Mouse (Mus musculus) WW6 (cell line): ENCODE results near the gene Cacnb3.

Experiments
- DNase-seq: peaks from one replicate; pipeline ENCODE4 v3.0.0-alpha.2; 2013; ENCODE audit warnings: low read depth, low spot score

Cacnb3 gene

GRCm38 (mm10) chr15:98675634-98676250, 45.1 kb downstream of the Cacnb3 start:
- DNase-seq, result no peak

GRCm38 (mm10) chr15:98676471-98676870, 45.8 kb downstream of the Cacnb3 start:
- no peak for DNase-seq

- DNase-seq, result peak; percentile 78
Observed at GRCm38 (mm10) chr15:98676940-98677728, 46.5 kb downstream of the Cacnb3 start, which contains the start of gene Rnd1. Rnd1 (minus strand) TSS chr15:98677461.

- DNase-seq, result no peak
Observed at GRCm38 (mm10) chr15:98677977-98678376, 47.3 kb downstream of the Cacnb3 start.

GRCm38 (mm10) chr15:98680660-98681059, 50.0 kb downstream of the Cacnb3 start:
- no peak for DNase-seq

- DNase-seq, result no peak
Observed at GRCm38 (mm10) chr15:98681633-98682032, 51.0 kb downstream of the Cacnb3 start.

GRCm38 (mm10) chr15:98683177-98683576, 52.5 kb downstream of the Cacnb3 start:
- no peak for DNase-seq

- DNase-seq, result no peak
Observed at GRCm38 (mm10) chr15:98683746-98684145, 53.1 kb downstream of the Cacnb3 start.

- DNase-seq, result no peak
Observed at GRCm38 (mm10) chr15:98685926-98686325, 55.3 kb downstream of the Cacnb3 start.

- DNase-seq, result no peak
Observed at GRCm38 (mm10) chr15:98689682-98690081, 59.0 kb downstream of the Cacnb3 start.

GRCm38 (mm10) chr15:98691486-98692147, 61.0 kb downstream of the Cacnb3 start:
- no peak for DNase-seq

- DNase-seq, result no peak
Observed at GRCm38 (mm10) chr15:98692171-98692715, 61.6 kb downstream of the Cacnb3 start.
